Mouse (Mus musculus): ENCODE results near the gene Mtm1. TPM values are rescaled to one million over a fixed set of nuclear protein-coding genes. Genes with fewer than 3 reads are reported as not detected.
"Not testable (repeated sequence)": the region's sequence is repeated elsewhere in the genome, so short reads cannot be mapped to it uniquely, and the experiment has no call there.

The Mtm1 gene
- polyA plus RNA-seq, 1 experiment from 2014 or later, result 5.1 TPM

GRCm38 (mm10) chrX:71287088-71287487, 76.5 kb downstream of the Mtm1 start:
- no peak for ATAC-seq (ENCODE audit: insufficient number of reproducible peaks, low FRiP score, low TSS enrichment, low read depth)
- Histone ChIP-seq H3K9ac (no peak overlapping the region), H3K36me3 (no peaks in the 10 kb centered on the region), H3K4me1 (no peaks in the 10 kb centered on the region), H3K4me2 (replicated peaks) (no peak overlapping the region), H3K27ac (replicated peaks) (no peak overlapping the region), H3K4me3 (replicated peaks) (no peak overlapping the region), H3K9me3 (replicated peaks) (no peaks in the 10 kb centered on the region), H3K27me3 (no peaks in the 10 kb centered on the region)
- WGBS, result 92% methylated on average over 7 of the region's 7 CpGs

GRCm38 (mm10) chrX:71294191-71294590, 83.6 kb downstream of the Mtm1 start:
- no peak overlapping the region for H3K27ac ChIP-seq (replicated peaks)
- no peaks in the 10 kb centered on the region for H3K4me1 ChIP-seq
- no peaks in the 10 kb centered on the region for H3K36me3 ChIP-seq
- ATAC-seq (ENCODE audit: insufficient number of reproducible peaks, low FRiP score, low TSS enrichment, low read depth), result no peak
- WGBS, result 47% methylated on average over 2 of the region's 2 CpGs
- H3K4me3 ChIP-seq (replicated peaks), result no peak overlapping the region
- H3K4me2 ChIP-seq (replicated peaks), result no peak overlapping the region
- H3K9ac ChIP-seq, result no peak overlapping the region
- no peaks in the 10 kb centered on the region; the same call in 1 of the 2 replicates for H3K27me3 ChIP-seq
- H3K9me3 ChIP-seq (replicated peaks), result no peaks in the 10 kb centered on the region

GRCm38 (mm10) chrX:71296005-71296404, 85.4 kb downstream of the Mtm1 start:
- Histone ChIP-seq H3K4me3 (replicated peaks) (no peak overlapping the region), H3K9ac (no peak overlapping the region), H3K27me3 (no peaks in the 10 kb centered on the region; the same call in 1 of the 2 replicates), H3K36me3 (no peaks in the 10 kb centered on the region), H3K4me1 (no peaks in the 10 kb centered on the region), H3K27ac (replicated peaks) (no peak overlapping the region), H3K9me3 (replicated peaks) (no peaks in the 10 kb centered on the region), H3K4me2 (replicated peaks) (no peak overlapping the region)
- 87% methylated on average over 2 of the region's 2 CpGs for WGBS
- ATAC-seq (ENCODE audit: insufficient number of reproducible peaks, low FRiP score, low TSS enrichment, low read depth), result no peak

- no peak overlapping the region for H3K4me3 ChIP-seq (replicated peaks)
- no peak overlapping the region for H3K9ac ChIP-seq
- no peaks in the 10 kb centered on the region for H3K4me1 ChIP-seq
- H3K27ac ChIP-seq (replicated peaks), result no peak overlapping the region
- H3K27me3 ChIP-seq, result no peaks in the 10 kb centered on the region
- H3K4me2 ChIP-seq (replicated peaks), result no peak overlapping the region
- ATAC-seq (ENCODE audit: insufficient number of reproducible peaks, low FRiP score, low TSS enrichment, low read depth), result no peak
- H3K36me3 ChIP-seq, result no peaks in the 10 kb centered on the region
- WGBS, result 82% methylated on average over 5 of the region's 5 CpGs
- H3K9me3 ChIP-seq (replicated peaks), result no peaks in the 10 kb centered on the region
Measured at GRCm38 (mm10) chrX:71302148-71302547, 91.6 kb downstream of the Mtm1 start.

GRCm38 (mm10) chrX:71311229-71311628, 100.7 kb downstream of the Mtm1 start:
- Histone ChIP-seq H3K36me3 (no peaks in the 10 kb centered on the region), H3K9ac (no peak overlapping the region), H3K4me2 (replicated peaks) (no peak overlapping the region), H3K4me1 (no peaks in the 10 kb centered on the region), H3K27me3 (no peaks in the 10 kb centered on the region), H3K9me3 (replicated peaks) (no peaks in the 10 kb centered on the region), H3K27ac (replicated peaks) (no peak overlapping the region), H3K4me3 (replicated peaks) (no peak overlapping the region)
- WGBS, result 31% methylated on average over 8 of the region's 8 CpGs
- ATAC-seq (ENCODE audit: insufficient number of reproducible peaks, low FRiP score, low TSS enrichment, low read depth), result no peak

- Histone ChIP-seq H3K27ac (replicated peaks) (no peak overlapping the region), H3K4me3 (replicated peaks) (no peak overlapping the region), H3K4me1 (no peaks in the 10 kb centered on the region), H3K9me3 (replicated peaks) (no peaks in the 10 kb centered on the region), H3K4me2 (replicated peaks) (no peak overlapping the region), H3K9ac (no peak overlapping the region), H3K36me3 (no peaks in the 10 kb centered on the region), H3K27me3 (no peaks in the 10 kb centered on the region)
- 77% methylated on average over 5 of the region's 5 CpGs for whole genome bisulfite sequencing
- no peak for ATAC-seq (ENCODE audit: insufficient number of reproducible peaks, low FRiP score, low TSS enrichment, low read depth)
Measured at GRCm38 (mm10) chrX:71314380-71314779, 103.8 kb downstream of the Mtm1 start.

GRCm38 (mm10) chrX:71352033-71352432, 141.5 kb downstream of the Mtm1 start:
- Histone ChIP-seq H3K4me1 (no peaks in the 10 kb centered on the region), H3K36me3 (no peaks in the 10 kb centered on the region), H3K4me3 (replicated peaks) (no peak overlapping the region), H3K9me3 (replicated peaks) (no peaks in the 10 kb centered on the region), H3K4me2 (replicated peaks) (no peak overlapping the region), H3K27ac (replicated peaks) (no peak overlapping the region), H3K9ac (no peak overlapping the region), H3K27me3 (no peaks in the 10 kb centered on the region)
- no peak for ATAC-seq (ENCODE audit: insufficient number of reproducible peaks, low FRiP score, low TSS enrichment, low read depth)
- 81% methylated on average over 1 of the region's 1 CpGs for WGBS

- no peaks in the 10 kb centered on the region for H3K36me3 ChIP-seq
- H3K4me2 ChIP-seq (replicated peaks), result no peak overlapping the region
- ATAC-seq (ENCODE audit: insufficient number of reproducible peaks, low FRiP score, low TSS enrichment, low read depth), result no peak
- no peak overlapping the region for H3K27ac ChIP-seq (replicated peaks)
- H3K4me1 ChIP-seq, result no peaks in the 10 kb centered on the region
- H3K4me3 ChIP-seq (replicated peaks), result no peak overlapping the region
- no peaks in the 10 kb centered on the region for H3K27me3 ChIP-seq
- no peaks in the 10 kb centered on the region for H3K9me3 ChIP-seq (replicated peaks)
- no peak overlapping the region for H3K9ac ChIP-seq
- WGBS, result 64% methylated on average over 1 of the region's 1 CpGs
Measured at GRCm38 (mm10) chrX:71355331-71355730, 144.8 kb downstream of the Mtm1 start.

GRCm38 (mm10) chrX:71361793-71362192, 151.2 kb downstream of the Mtm1 start:
- not testable (repeated sequence) for H3K4me2 ChIP-seq (replicated peaks); ATAC-seq (ENCODE audit: insufficient number of reproducible peaks, low FRiP score, low TSS enrichment, low read depth); H3K27ac ChIP-seq (replicated peaks); H3K9ac ChIP-seq; H3K4me1 ChIP-seq; H3K36me3 ChIP-seq; H3K9me3 ChIP-seq (replicated peaks); H3K27me3 ChIP-seq; H3K4me3 ChIP-seq (replicated peaks)
- 85% methylated on average over 10 of the region's 10 CpGs for whole genome bisulfite sequencing

GRCm38 (mm10) chrX:71364062-71364461, 153.5 kb downstream of the Mtm1 start:
- Histone ChIP-seq H3K27me3 (no peaks in the 10 kb centered on the region), H3K27ac (replicated peaks) (no peak overlapping the region), H3K4me1 (no peaks in the 10 kb centered on the region), H3K9me3 (replicated peaks) (no peaks in the 10 kb centered on the region), H3K9ac (no peak overlapping the region), H3K4me2 (replicated peaks) (peak overlapping the region; percentile 59), H3K36me3 (no peaks in the 10 kb centered on the region), H3K4me3 (replicated peaks) (peak overlapping the region; percentile 62)
- ATAC-seq (ENCODE audit: insufficient number of reproducible peaks, low FRiP score, low TSS enrichment, low read depth), result no peak
- WGBS, result 63% methylated on average over 5 of the region's 5 CpGs

GRCm38 (mm10) chrX:71364554-71364991, 154.0 kb downstream of the Mtm1 start, which contains the start of gene Mtmr1:
Gene Mtmr1, plus strand, starts transcription at chrX:71364760.
- Histone ChIP-seq H3K27me3 (no peaks in the 10 kb centered on the region), H3K27ac (replicated peaks) (peak within 1 kb of the TSS; percentile 55; the same call in 1 of the 2 replicates), H3K36me3 (no peaks in the 10 kb centered on the region), H3K9ac (peak within 1 kb of the TSS; percentile 50), H3K9me3 (replicated peaks) (no peaks in the 10 kb centered on the region), H3K4me1 (no peaks in the 10 kb centered on the region), H3K4me3 (replicated peaks) (peak within 1 kb of the TSS; percentile 62), H3K4me2 (replicated peaks) (peak within 1 kb of the TSS; percentile 59)
- peak; percentile 85 for ATAC-seq (ENCODE audit: insufficient number of reproducible peaks, low FRiP score, low TSS enrichment, low read depth)
- 6% methylated on average over 37 of the region's 47 CpGs for WGBS

GRCm38 (mm10) chrX:71365011-71365410, 154.4 kb downstream of the Mtm1 start:
- Histone ChIP-seq H3K9me3 (replicated peaks) (no peaks in the 10 kb centered on the region), H3K4me2 (replicated peaks) (peak overlapping the region; percentile 59), H3K9ac (peak overlapping the region; percentile 50), H3K36me3 (no peaks in the 10 kb centered on the region), H3K4me3 (replicated peaks) (peak overlapping the region; percentile 62), H3K27me3 (no peaks in the 10 kb centered on the region), H3K27ac (replicated peaks) (peak overlapping the region; percentile 55; the same call in 1 of the 2 replicates), H3K4me1 (no peaks in the 10 kb centered on the region)
- 0 out of 2 replicates have a peak, but pooled peaks have one; percentile 15 for ATAC-seq (ENCODE audit: insufficient number of reproducible peaks, low FRiP score, low TSS enrichment, low read depth)
- 15% methylated on average over 10 of the region's 20 CpGs for WGBS
